Mouse (Mus musculus): Measurements from ENCODE around the gene Rbl1. TPM values are rescaled to one million over a fixed set of nuclear protein-coding genes. Genes with fewer than 3 reads are reported as not detected.

Gene Rbl1
- total and polyA plus RNA-seq, 3 experiments = 14.9 to 27.4 (median 21.9) TPM

GRCm38 (mm10) chr2:157130813-157131514, 73.4 kb downstream of the Rbl1 start:
- peaks cover 9 to 16% of the 10 kb centered on the region in 2 experiments for H3K36me3 ChIP-seq (replicated peaks in 1 of 2; ENCODE audit: control insufficient read depth in 1 of 2, insufficient read depth in 1 of 2, low read length in 1 of 2)
- no peaks in the 10 kb centered on the region for H3K27me3 ChIP-seq (replicated peaks)
- H3K9me3 ChIP-seq (replicated peaks; ENCODE audit: low read length) = no peaks in the 10 kb centered on the region
- TF ChIP-seq USF1 (IDR thresholded peaks at IDR 0.05; ENCODE audit: low read depth, low read length) (no peak), ELF1 (IDR thresholded peaks at IDR 0.05; ENCODE audit: low read depth, low read length) (peak; percentile 57), E2F4 (IDR thresholded peaks at IDR 0.05; ENCODE audit: insufficient replicate concordance, low read depth, low read length) (no peak), ZMIZ1 (IDR thresholded peaks at IDR 0.05; ENCODE audit: low read depth, low read length) (no peak), MAX (IDR thresholded peaks at IDR 0.05; ENCODE audit: low read length) (no peak), JUN (IDR thresholded peaks at IDR 0.05; ENCODE audit: insufficient read depth, low read depth, low read length) (no peak), MAZ (IDR thresholded peaks at IDR 0.05; ENCODE audit: low read depth, low read length) (peak; percentile 48), MXI1 (IDR thresholded peaks at IDR 0.05; ENCODE audit: low read depth, low read length) (peak; percentile 64; the same call in 1 of the 2 replicates), ZKSCAN1 (IDR thresholded peaks at IDR 0.05; ENCODE audit: borderline replicate concordance, low read depth, low read length) (no peak), POLR2A (IDR thresholded peaks at IDR 0.05; ENCODE audit: low read depth, low read length) (no peak), ZC3H11A (IDR thresholded peaks at IDR 0.05; ENCODE audit: low read depth, low read length) (no peak), NRF1 (IDR thresholded peaks at IDR 0.05; ENCODE audit: low read depth, low read length) (0 out of 2 replicates have a peak, but pooled peaks have one; percentile 18), SIN3A (IDR thresholded peaks at IDR 0.05; ENCODE audit: low read length) (peak; percentile 87), TBP (conservative IDR thresholded peaks at IDR 0.05; ENCODE audit: low read depth, low read length) (0 out of 2 replicates have a peak, but pooled peaks have one; percentile 19), RCOR1 (conservative IDR thresholded peaks at IDR 0.05; ENCODE audit: low read depth, low read length) (no peak), CHD1 (IDR thresholded peaks at IDR 0.05; ENCODE audit: low read depth, low read length) (no peak; the same call in none of the 2 replicates), MAFK (IDR thresholded peaks at IDR 0.05; ENCODE audit: insufficient replicate concordance, low read length) (peak; percentile 94), MEF2A (IDR thresholded peaks at IDR 0.05; ENCODE audit: borderline replicate concordance, low read depth, low read length) (peak; percentile 12; the same call in 1 of the 2 replicates), GABPA (IDR thresholded peaks at IDR 0.05; ENCODE audit: insufficient replicate concordance, low read depth, low read length) (no peak), ETS1 (conservative IDR thresholded peaks at IDR 0.05; ENCODE audit: low read depth, low read length) (peak; percentile 68), BHLHE40 (IDR thresholded peaks at IDR 0.05; ENCODE audit: low read depth, low read length) (0 out of 2 replicates have a peak, but pooled peaks have one; percentile 18), CTCF (conservative IDR thresholded peaks at IDR 0.05 in 1 of 2, IDR thresholded peaks at IDR 0.05 in 1 of 2; ENCODE audit: low read depth in 2 of 2, low read length in 2 of 2) (no peak), ZNF384 (IDR thresholded peaks at IDR 0.05; ENCODE audit: low read depth, low read length) (peak; percentile 90), CHD2 (IDR thresholded peaks at IDR 0.05; ENCODE audit: low read length) (no peak), EP300 (IDR thresholded peaks at IDR 0.05; ENCODE audit: low read length) (no peak; the same call in 1 of the 2 replicates), IRF4 (IDR thresholded peaks at IDR 0.05; ENCODE audit: low read depth, low read length) (peak; percentile 14; the same call in 1 of the 2 replicates), HCFC1 (IDR thresholded peaks at IDR 0.05; ENCODE audit: low read depth, low read length) (no peak), MYC (IDR thresholded peaks at IDR 0.05; ENCODE audit: low read depth, low read length) (no peak), TCF12 (IDR thresholded peaks at IDR 0.05; ENCODE audit: low read depth, low read length) (no peak), RAD21 (IDR thresholded peaks at IDR 0.05; ENCODE audit: low read depth, low read length) (no peak)
- peak; percentile 58 for DNase-seq (ENCODE audit: extremely low read depth)
- in situ Hi-C loops (cut with MboI; ENCODE audit: low pct_ligation_motif_present, low pct_unique_long_range_greater_than_20kb, low sequenced_read_pairs) = loop anchor here (10.0 to 25.0 kb wide), 2 partner anchors 54 to 431 kb away; partner anchors contain the start of genes Blcap and Nnat
- H3K27ac ChIP-seq (ENCODE audit: insufficient read depth, low read depth) = peak overlapping the region; percentile 82
- H3K4me1 ChIP-seq (ENCODE audit: control insufficient read depth in 1 of 2, insufficient read depth in 2 of 2) = peaks cover 3 to 38% of the 10 kb centered on the region in 2 experiments; a peak in 3 of 4 replicates
- H3K4me3 ChIP-seq (replicated peaks in 1 of 3; ENCODE audit: low read depth in 2 of 3, low read length in 2 of 3, poor library complexity in 1 of 3) = peak overlapping the region; percentile 49 to 86 (median 57)
- H3K9ac ChIP-seq (ENCODE audit: insufficient read depth, low read depth) = peak overlapping the region; percentile 49
- H3K79me2 ChIP-seq (replicated peaks; ENCODE audit: control insufficient read depth, extremely low read depth, insufficient read depth, poor library complexity, severe bottlenecking) = peaks cover 29% of the 10 kb centered on the region
- dilution Hi-C loops (cut with MboI; ENCODE audit: extremely low pct_ligation_motif_present, extremely low pct_unique_long_range_greater_than_20kb, low sequenced_read_pairs) = no loop called here
- peak overlapping the region; percentile 93 for H3K4me2 ChIP-seq (ENCODE audit: insufficient read depth, low read depth, poor library complexity, severe bottlenecking)

Measured in CH12.LX (cell line).